Mouse (Mus musculus): ENCODE measurements around the gene Hectd1.
A peak's percentile ranks its signal among the peaks of the same experiment; 100 is the strongest.

Gene Hectd1

GRCm38 (mm10) chr12:51710154-51710553, 119.2 kb downstream of the Hectd1 start:
- Histone ChIP-seq H3K36me3 (ENCODE audit: control insufficient read depth, insufficient read depth, low read length, poor library complexity, severe bottlenecking) (no peaks in the 10 kb centered on the region; the same call in none of the 2 replicates), H3K27me3 (ENCODE audit: control insufficient read depth, insufficient read depth, low read length, poor library complexity, severe bottlenecking) (no peaks in the 10 kb centered on the region)
- DNase-seq (ENCODE audit: low read depth, low spot score) = no peak

DNA sequence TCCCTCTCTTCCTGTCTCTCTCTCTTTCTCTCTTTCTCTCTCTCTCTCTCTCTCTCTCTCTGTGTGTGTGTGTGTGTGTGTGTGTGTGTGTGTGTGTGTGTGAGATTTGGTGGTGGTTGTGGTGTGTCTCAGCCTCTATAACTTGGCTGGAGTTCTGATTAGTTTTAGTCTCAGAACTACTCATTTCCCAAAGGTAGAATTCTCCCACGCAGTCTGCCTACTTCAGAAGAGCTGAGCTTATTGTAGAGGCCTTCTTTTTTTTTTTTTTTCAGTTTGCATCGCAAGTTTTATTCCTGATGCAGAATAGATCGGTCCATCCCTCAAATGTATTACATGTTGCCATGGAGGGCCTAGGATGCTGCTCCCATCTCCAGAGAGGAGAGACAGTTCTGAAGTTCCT, 119.6 kb downstream of the Hectd1 start:
- Histone ChIP-seq H3K36me3 (ENCODE audit: control insufficient read depth, insufficient read depth, low read length, poor library complexity, severe bottlenecking) (no peaks in the 10 kb centered on the region; the same call in none of the 2 replicates), H3K27me3 (ENCODE audit: control insufficient read depth, insufficient read depth, low read length, poor library complexity, severe bottlenecking) (no peaks in the 10 kb centered on the region)
- DNase-seq (ENCODE audit: low read depth, low spot score) = no peak

DNA sequence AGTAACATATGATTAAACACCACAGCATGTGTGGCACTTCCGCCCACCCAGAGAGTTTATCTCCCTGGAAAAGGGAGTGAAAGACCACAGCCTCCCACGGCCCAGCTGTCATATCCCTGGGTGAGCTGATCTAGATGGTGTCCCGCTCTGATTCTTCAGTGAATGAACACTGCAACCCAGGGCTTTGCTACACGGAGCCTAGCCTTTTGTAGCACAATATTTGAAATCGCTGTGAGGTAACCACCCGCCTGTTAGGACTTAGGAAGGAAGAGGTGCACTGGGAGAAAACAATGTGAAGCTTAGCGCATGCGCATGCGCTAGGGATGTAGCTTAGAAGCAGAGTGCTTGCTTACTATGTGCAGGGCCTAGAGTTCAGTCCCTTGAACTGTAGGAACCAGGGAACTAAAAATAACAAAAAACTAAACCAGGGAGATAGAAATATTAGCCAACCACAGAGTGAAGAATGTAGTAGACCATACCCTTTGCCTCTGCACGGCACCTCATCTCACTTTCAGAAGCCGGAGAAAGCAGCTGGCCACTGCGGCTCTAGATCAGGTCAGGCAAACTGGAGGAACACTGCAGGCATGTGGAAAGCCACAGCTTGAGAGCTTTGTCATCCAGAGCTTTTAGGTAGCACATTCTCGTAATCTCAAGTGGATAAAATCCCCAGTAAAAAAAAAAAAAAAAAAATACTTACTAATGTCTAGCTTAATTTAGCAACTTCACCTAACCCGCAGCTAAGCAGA, 120.2 kb downstream of the Hectd1 start:
- Histone ChIP-seq H3K27me3 (ENCODE audit: control insufficient read depth, insufficient read depth, low read length, poor library complexity, severe bottlenecking) (no peaks in the 10 kb centered on the region), H3K36me3 (ENCODE audit: control insufficient read depth, insufficient read depth, low read length, poor library complexity, severe bottlenecking) (no peaks in the 10 kb centered on the region; the same call in none of the 2 replicates)
- DNase-seq (ENCODE audit: low read depth, low spot score) = no peak

- Histone ChIP-seq H3K27me3 (ENCODE audit: control insufficient read depth, insufficient read depth, low read length, poor library complexity, severe bottlenecking) (no peaks in the 10 kb centered on the region), H3K36me3 (ENCODE audit: control insufficient read depth, insufficient read depth, low read length, poor library complexity, severe bottlenecking) (no peaks in the 10 kb centered on the region; the same call in none of the 2 replicates)
- DNase-seq (ENCODE audit: low read depth, low spot score) = no peak
Observed at GRCm38 (mm10) chr12:51706673-51707235, 122.6 kb downstream of the Hectd1 start.

GRCm38 (mm10) chr12:51705778-51706177, 123.6 kb downstream of the Hectd1 start:
- no peak for DNase-seq (ENCODE audit: low read depth, low spot score)
- no peaks in the 10 kb centered on the region; the same call in none of the 2 replicates for H3K36me3 ChIP-seq (ENCODE audit: control insufficient read depth, insufficient read depth, low read length, poor library complexity, severe bottlenecking)
- H3K27me3 ChIP-seq (ENCODE audit: control insufficient read depth, insufficient read depth, low read length, poor library complexity, severe bottlenecking) = no peaks in the 10 kb centered on the region

GRCm38 (mm10) chr12:51704572-51704971, 124.8 kb downstream of the Hectd1 start:
- DNase-seq (ENCODE audit: low read depth, low spot score) = no peak

DNA sequence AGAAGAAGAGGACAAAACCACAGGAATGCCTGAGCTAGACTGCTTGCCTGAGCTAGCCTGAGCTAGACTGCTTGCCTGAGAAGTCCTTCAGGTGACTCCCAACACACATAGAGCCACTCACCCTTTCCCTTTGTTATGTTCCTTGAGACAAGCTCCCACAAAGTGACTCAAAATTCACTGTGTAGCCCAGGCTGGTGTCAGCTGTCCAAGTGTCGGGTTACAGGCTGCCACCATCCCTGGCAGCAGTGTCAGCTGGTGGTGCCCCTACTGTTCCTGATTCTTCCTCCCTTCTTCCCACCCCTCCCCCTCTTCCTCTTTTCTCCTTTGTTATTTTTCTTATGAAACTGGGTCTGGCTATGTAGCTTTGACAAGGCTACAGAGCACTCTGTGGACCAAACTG, 125.5 kb downstream of the Hectd1 start:
- no peak for DNase-seq (ENCODE audit: low read depth, low spot score)
- Histone ChIP-seq H3K27me3 (ENCODE audit: control insufficient read depth, insufficient read depth, low read length, poor library complexity, severe bottlenecking) (no peaks in the 10 kb centered on the region), H3K36me3 (ENCODE audit: control insufficient read depth, insufficient read depth, low read length, poor library complexity, severe bottlenecking) (no peaks in the 10 kb centered on the region; the same call in 1 of the 2 replicates)

More at GRCm38 (mm10) chr12:51704572-51704971, 124.8 kb downstream of the Hectd1 start:
- no peaks in the 10 kb centered on the region; the same call in 1 of the 2 replicates for H3K36me3 ChIP-seq (ENCODE audit: control insufficient read depth, insufficient read depth, low read length, poor library complexity, severe bottlenecking)
- H3K27me3 ChIP-seq (ENCODE audit: control insufficient read depth, insufficient read depth, low read length, poor library complexity, severe bottlenecking) = no peaks in the 10 kb centered on the region

- peak; percentile 47 for DNase-seq (ENCODE audit: low read depth, low spot score)
- H3K36me3 ChIP-seq (ENCODE audit: control insufficient read depth, insufficient read depth, low read length, poor library complexity, severe bottlenecking) = peaks cover 2% of the 10 kb centered on the region
- H3K27me3 ChIP-seq (ENCODE audit: control insufficient read depth, insufficient read depth, low read length, poor library complexity, severe bottlenecking) = no peaks in the 10 kb centered on the region
Observed at GRCm38 (mm10) chr12:51701723-51702122, 127.6 kb downstream of the Hectd1 start.

- Histone ChIP-seq H3K27me3 (ENCODE audit: control insufficient read depth, insufficient read depth, low read length, poor library complexity, severe bottlenecking) (no peaks in the 10 kb centered on the region), H3K36me3 (ENCODE audit: control insufficient read depth, insufficient read depth, low read length, poor library complexity, severe bottlenecking) (peaks cover 2% of the 10 kb centered on the region; the same call in 1 of the 2 replicates)
- no peak for DNase-seq (ENCODE audit: low read depth, low spot score)
Observed at GRCm38 (mm10) chr12:51699623-51700393, 129.5 kb downstream of the Hectd1 start.

DNA sequence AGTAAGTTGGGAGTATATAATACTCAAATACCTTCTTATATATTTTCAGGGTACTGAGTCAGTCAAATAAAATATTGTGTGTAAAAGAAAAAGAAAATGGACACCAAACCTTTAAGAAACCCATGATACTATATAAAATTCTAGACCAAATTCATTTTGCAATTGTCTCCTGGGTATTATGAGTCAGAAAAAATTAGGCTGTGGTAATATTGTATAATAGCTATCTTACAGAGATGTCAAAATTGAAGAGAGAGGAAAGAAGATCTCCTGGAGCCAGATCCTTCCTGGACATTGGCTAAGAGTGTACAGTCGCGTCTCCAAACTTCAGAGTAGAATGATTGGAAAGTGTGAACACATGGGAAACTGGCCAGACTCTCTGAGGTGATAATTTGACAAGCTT, 133.2 kb downstream of the Hectd1 start:
- DNase-seq (ENCODE audit: low read depth, low spot score) = no peak
- Histone ChIP-seq H3K36me3 (ENCODE audit: control insufficient read depth, insufficient read depth, low read length, poor library complexity, severe bottlenecking) (peaks cover 2% of the 10 kb centered on the region; the same call in 1 of the 2 replicates), H3K27me3 (ENCODE audit: control insufficient read depth, insufficient read depth, low read length, poor library complexity, severe bottlenecking) (no peaks in the 10 kb centered on the region)

- no peak for DNase-seq (ENCODE audit: low read depth, low spot score)
- Histone ChIP-seq H3K27me3 (ENCODE audit: control insufficient read depth, insufficient read depth, low read length, poor library complexity, severe bottlenecking) (no peaks in the 10 kb centered on the region), H3K36me3 (ENCODE audit: control insufficient read depth, insufficient read depth, low read length, poor library complexity, severe bottlenecking) (peaks cover 2% of the 10 kb centered on the region; the same call in 1 of the 2 replicates)
Observed at GRCm38 (mm10) chr12:51694966-51695365, 134.4 kb downstream of the Hectd1 start.

- no peak for DNase-seq (ENCODE audit: low read depth, low spot score)
- Histone ChIP-seq H3K36me3 (ENCODE audit: control insufficient read depth, insufficient read depth, low read length, poor library complexity, severe bottlenecking) (peaks cover 2% of the 10 kb centered on the region; the same call in 1 of the 2 replicates), H3K27me3 (ENCODE audit: control insufficient read depth, insufficient read depth, low read length, poor library complexity, severe bottlenecking) (no peaks in the 10 kb centered on the region)
Observed at GRCm38 (mm10) chr12:51694096-51694495, 135.2 kb downstream of the Hectd1 start.
